Mouse (Mus musculus) testis, adult 10 weeks (tissue): ENCODE results near the gene Vmn1r142. TPM values are rescaled to one million over a fixed set of nuclear protein-coding genes. Genes with fewer than 3 reads are reported as not detected.

ENCODE experiments used
- polyA plus RNA-seq: library from polyadenylated mRNA; stranded (reverse); fragments of 350-450 nt; fragmentation: Illumina TruSeq; extraction: RNeasy Lipid Tissue Mini Kit (QIAGEN cat#74804); gene quantifications from one replicate; pipeline ENCODE4 v1.2.3, GENCODE M21; 2014; ENCODE audit warnings: low read depth, low replicate concordance

Gene Vmn1r142
- polyA plus RNA-seq: not detected

DNA sequence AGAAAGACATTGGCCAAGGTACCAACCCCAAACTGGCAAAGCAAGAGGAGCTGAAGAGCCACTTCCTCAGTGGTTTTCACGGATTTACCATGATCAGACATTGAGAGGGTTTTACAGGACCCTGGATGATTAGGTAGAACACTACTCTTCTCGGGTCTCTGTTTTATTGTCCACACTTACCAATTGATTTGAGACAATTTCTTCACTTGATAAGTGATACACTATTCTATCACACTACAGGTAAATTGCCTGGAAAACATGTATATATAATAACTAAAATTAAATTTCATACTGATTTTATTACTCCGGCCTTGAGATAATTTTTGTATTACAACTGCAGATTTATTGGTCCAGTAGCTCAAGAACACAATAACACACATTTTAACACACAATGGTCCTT, at the start of gene Vmn1r142:
TSS of gene Vmn1r142 (minus strand) at position 101 of the 400 bp plus-strand sequence.

DNA sequence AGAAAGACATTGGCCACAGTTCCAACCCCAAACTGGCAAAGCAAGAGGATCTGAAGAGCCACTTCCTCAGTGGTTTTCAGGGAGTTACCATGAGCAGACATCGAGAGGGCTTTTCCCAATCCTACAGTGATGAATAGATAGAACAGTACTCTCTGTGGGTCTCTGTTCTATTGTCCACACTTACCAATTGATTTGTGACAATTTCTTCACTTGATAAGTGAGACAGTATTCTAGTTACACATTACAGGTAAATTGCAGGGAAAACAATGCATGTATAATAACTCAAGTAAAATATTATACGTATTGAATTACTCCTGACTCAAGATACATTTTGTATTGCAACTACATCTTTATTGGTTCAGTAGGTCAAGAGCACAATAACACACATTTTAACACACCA, 37.3 kb upstream of the Vmn1r142 start, which contains the start of gene Gm8653:
TSS of gene Gm8653 (minus strand) at position 101 of the 400 bp plus-strand sequence.

DNA sequence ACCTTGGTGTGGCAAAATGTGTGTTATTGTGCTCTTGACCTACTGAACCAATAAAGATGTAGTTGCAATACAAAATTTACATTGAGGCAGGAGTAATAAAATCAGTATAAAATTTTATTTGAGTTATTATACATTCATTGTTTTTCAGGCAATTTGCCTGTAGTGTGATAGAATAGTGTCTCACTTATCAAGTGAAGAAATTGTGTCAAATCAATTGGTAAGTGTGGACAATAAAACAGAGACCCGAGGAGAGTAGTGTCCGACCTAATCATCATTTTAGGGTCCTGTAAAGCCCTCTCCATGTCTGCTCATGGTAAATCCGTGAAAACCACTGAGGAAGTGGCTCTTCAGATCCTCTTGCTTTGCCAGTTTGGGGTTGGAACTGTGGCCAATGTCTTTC, 25.2 kb upstream of the Vmn1r142 start, which contains the start of gene Vmn1r143:
TSS of gene Vmn1r143 (plus strand) at position 301 of the 400 bp plus-strand sequence.

DNA sequence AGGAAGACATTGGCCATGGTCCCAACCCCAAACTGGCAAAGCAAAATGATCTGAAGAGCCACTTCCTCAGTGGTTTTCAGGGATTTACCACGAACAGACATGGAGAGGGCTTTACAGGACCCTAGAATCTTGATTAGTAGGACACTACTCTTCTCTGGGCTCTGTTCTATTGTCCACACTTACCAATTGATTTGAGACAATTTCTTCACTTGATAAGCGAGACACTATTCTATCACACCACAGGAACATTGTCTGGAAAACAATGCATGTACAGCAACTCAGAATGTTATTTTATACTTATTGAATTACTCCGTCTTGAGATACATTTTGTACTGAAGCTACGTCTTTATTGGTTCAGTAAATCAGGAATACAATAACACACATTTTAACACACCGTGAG, 29.2 kb downstream of the Vmn1r142 start, which contains the start of gene Gm10666:
TSS of gene Gm10666 (minus strand) at position 101 of the 400 bp plus-strand sequence.

DNA sequence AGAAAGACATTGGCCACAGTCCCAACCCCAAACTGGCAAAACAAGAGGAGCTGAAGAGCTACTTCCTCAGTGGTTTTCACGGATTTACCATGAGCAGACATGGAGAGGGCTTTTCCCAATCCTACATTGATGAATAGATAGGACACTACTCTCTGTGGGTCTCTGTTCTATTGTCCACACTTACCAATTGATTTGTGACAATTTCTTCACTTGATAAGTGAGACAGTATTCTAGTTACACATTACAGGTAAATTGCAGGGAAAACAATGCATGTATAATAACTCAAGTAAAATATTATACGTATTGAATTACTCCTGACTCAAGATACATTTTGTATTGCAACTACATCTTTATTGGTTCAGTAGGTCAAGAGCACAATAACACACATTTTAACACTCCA, 45.7 kb downstream of the Vmn1r142 start, which contains the start of gene Gm16451:
TSS of gene Gm16451 (minus strand) at position 101 of the 400 bp plus-strand sequence.

Other genes with a start within 250 kb of the Vmn1r142 start
- gene Gm5891, start 242.7 kb downstream of the Vmn1r142 start, polyA plus RNA-seq: not detected
- gene Vmn1r137, start 169.4 kb downstream of the Vmn1r142 start, polyA plus RNA-seq: not detected
- gene Vmn1r138, start 135.1 kb downstream of the Vmn1r142 start, polyA plus RNA-seq: not detected
- gene Gm6176, start 107.7 kb downstream of the Vmn1r142 start, polyA plus RNA-seq: not detected
- not detected for gene Vmn1r139, start 95.0 kb downstream of the Vmn1r142 start, polyA plus RNA-seq
- not detected for gene Gm16451, start 45.8 kb downstream of the Vmn1r142 start, polyA plus RNA-seq
- not detected for gene Gm10666, start 29.3 kb downstream of the Vmn1r142 start, polyA plus RNA-seq
- not detected for gene Vmn1r143, start 25.3 kb upstream of the Vmn1r142 start, polyA plus RNA-seq
- not detected for gene Gm8653, start 37.2 kb upstream of the Vmn1r142 start, polyA plus RNA-seq
- gene Gm8453, start 65.4 kb upstream of the Vmn1r142 start, polyA plus RNA-seq: not detected
- not detected for gene Gm4187, start 165.7 kb upstream of the Vmn1r142 start, polyA plus RNA-seq
- not detected for gene Gm8660, start 207.0 kb upstream of the Vmn1r142 start, polyA plus RNA-seq
- gene Vmn1r148, start 249.5 kb upstream of the Vmn1r142 start, polyA plus RNA-seq: not detected